Mouse (Mus musculus): ENCODE results near the gene Nfkbie. TPM values are rescaled to one million over a fixed set of nuclear protein-coding genes. Genes with fewer than 3 reads are reported as not detected.
A peak's percentile ranks its signal among the peaks of the same experiment; 100 is the strongest.

Gene Nfkbie
- polyA plus RNA-seq, 1 experiment from 2014 or later, result 8.3 TPM

DNA sequence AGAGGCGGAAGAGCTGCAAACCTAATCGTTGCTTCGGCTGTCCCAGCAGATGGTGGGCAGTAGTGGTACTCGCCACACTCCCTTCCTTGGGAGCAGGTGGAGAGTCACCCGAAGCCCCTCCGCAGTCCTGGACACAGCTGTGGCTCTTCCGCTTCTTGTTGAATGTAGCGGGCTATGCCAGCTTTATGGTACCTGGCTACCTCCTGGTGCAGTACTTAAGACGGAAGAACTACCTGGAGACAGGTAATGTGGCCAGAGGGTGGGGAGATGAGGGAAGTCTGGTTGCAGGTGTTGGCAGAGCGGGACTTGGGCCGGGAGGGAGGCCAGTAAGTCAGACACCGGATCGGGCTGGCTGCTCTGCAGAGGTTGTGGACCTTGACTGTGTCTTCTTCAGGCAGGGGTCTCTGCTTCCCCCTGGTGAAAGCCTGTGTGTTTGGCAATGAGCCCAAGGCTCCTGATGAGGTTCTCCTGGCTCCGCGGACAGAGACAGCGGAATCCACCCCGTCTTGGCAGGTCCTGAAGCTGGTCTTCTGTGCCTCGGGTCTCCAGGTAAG, 9.1 kb downstream of the Nfkbie start:
- Histone ChIP-seq H3K36me3 (peaks cover 36% of the 10 kb centered on the region), H3K9ac (peak overlapping the region; percentile 90), H3K27me3 (no peaks in the 10 kb centered on the region), H3K4me1 (peaks cover 13% of the 10 kb centered on the region), H3K27ac (peak overlapping the region; percentile 77), H3K4me2 (replicated peaks) (peak overlapping the region; percentile 96), H3K9me3 (no peaks in the 10 kb centered on the region), H3K4me3 (peak overlapping the region; percentile 87)
- no peak; the same call in 1 of the 2 replicates for ATAC-seq (ENCODE audit: insufficient number of reproducible peaks, insufficient read depth, low FRiP score, low TSS enrichment)
- 7% methylated on average over 18 of the region's 18 CpGs for WGBS

- H3K36me3 ChIP-seq, result peaks cover 41% of the 10 kb centered on the region
- no peaks in the 10 kb centered on the region for H3K27me3 ChIP-seq
- H3K27ac ChIP-seq, result peak overlapping the region; percentile 77; the same call in 1 of the 2 replicates
- no peaks in the 10 kb centered on the region for H3K9me3 ChIP-seq
- peak overlapping the region; percentile 90 for H3K9ac ChIP-seq
- peak overlapping the region; percentile 96 for H3K4me2 ChIP-seq (replicated peaks)
- ATAC-seq (ENCODE audit: insufficient number of reproducible peaks, insufficient read depth, low FRiP score, low TSS enrichment), result no peak
- peak overlapping the region; percentile 87 for H3K4me3 ChIP-seq
- H3K4me1 ChIP-seq, result peaks cover 13% of the 10 kb centered on the region
- 92% methylated on average over 11 of the region's 11 CpGs for WGBS
Measured at GRCm38 (mm10) chr17:45565103-45565502, 9.6 kb downstream of the Nfkbie start.

GRCm38 (mm10) chr17:45566031-45566359, 10.5 kb downstream of the Nfkbie start:
- 75% methylated on average over 1 of the region's 1 CpGs for WGBS
- Histone ChIP-seq H3K9ac (no peak overlapping the region), H3K36me3 (peaks cover 50% of the 10 kb centered on the region), H3K4me3 (no peak overlapping the region), H3K9me3 (no peaks in the 10 kb centered on the region), H3K27ac (peak overlapping the region; percentile 41; the same call in 1 of the 2 replicates), H3K27me3 (no peaks in the 10 kb centered on the region), H3K4me1 (peaks cover 18% of the 10 kb centered on the region), H3K4me2 (replicated peaks) (no peak overlapping the region)
- no peak for ATAC-seq (ENCODE audit: insufficient number of reproducible peaks, insufficient read depth, low FRiP score, low TSS enrichment)

DNA sequence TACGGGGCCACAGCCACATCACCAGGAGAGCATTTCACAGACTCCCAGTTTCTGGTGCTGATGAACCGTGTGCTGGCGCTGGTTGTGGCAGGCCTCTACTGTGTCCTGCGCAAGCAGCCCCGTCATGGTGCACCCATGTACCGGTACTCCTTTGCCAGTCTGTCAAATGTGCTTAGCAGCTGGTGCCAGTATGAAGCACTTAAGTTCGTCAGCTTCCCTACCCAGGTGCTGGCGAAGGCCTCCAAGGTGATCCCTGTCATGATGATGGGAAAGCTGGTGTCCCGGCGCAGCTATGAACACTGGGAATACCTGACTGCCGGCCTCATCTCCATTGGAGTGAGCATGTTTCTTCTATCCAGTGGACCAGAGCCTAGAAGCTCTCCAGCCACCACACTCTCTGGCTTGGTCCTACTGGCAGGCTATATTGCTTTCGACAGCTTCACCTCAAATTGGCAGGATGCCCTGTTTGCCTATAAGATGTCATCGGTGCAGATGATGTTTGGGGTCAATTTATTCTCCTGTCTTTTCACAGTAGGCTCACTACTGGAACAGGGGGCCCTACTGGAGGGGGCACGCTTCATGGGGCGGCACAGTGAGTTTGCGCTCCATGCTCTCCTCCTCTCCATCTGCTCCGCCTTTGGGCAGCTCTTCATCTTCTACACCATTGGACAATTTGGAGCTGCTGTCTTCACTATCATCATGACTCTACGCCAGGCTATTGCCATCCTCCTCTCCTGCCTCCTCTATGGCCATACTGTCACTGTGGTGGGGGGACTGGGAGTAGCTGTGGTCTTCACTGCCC, 11.1 kb downstream of the Nfkbie start:
- Histone ChIP-seq H3K4me2 (replicated peaks) (no peak overlapping the region), H3K27me3 (no peaks in the 10 kb centered on the region), H3K4me3 (no peak overlapping the region), H3K27ac (peak overlapping the region; percentile 46; the same call in 1 of the 2 replicates), H3K36me3 (peaks cover 55% of the 10 kb centered on the region), H3K9ac (no peak overlapping the region), H3K4me1 (peaks cover 24% of the 10 kb centered on the region), H3K9me3 (no peaks in the 10 kb centered on the region)
- ATAC-seq (ENCODE audit: insufficient number of reproducible peaks, insufficient read depth, low FRiP score, low TSS enrichment), result no peak
- 69% methylated on average over 18 of the region's 18 CpGs for WGBS

DNA sequence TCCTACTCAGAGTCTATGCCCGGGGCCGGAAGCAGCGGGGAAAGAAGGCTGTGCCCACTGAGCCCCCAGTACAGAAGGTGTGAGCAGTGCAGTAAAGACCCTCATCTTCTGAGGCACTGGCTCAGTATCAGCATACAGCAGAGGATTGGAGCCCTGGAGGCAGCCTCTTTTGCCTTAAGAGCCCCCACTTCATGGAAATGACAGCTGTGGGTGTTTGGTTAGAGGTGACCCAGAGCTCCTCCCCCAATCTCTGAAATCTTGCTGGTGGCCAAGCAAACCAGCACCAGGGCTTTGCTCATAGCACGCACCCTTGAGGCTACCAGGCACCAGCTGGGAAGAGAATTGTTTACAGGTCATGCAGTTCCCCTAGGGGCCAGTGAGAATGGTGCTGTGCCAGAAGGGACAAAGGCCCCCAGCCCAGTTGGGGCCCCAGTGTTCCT, 11.7 kb downstream of the Nfkbie start:
- ATAC-seq (ENCODE audit: insufficient number of reproducible peaks, insufficient read depth, low FRiP score, low TSS enrichment), result no peak
- WGBS, result 36% methylated on average over 4 of the region's 4 CpGs
- H3K9ac ChIP-seq, result no peak overlapping the region
- H3K27me3 ChIP-seq, result no peaks in the 10 kb centered on the region
- no peaks in the 10 kb centered on the region for H3K9me3 ChIP-seq
- H3K4me2 ChIP-seq (replicated peaks), result no peak overlapping the region
- 0 out of 2 replicates have a peak overlapping the region, but pooled peaks have one; percentile 46 for H3K27ac ChIP-seq
- H3K36me3 ChIP-seq, result peaks cover 58% of the 10 kb centered on the region
- H3K4me1 ChIP-seq, result peaks cover 28% of the 10 kb centered on the region
- H3K4me3 ChIP-seq, result no peak overlapping the region

GRCm38 (mm10) chr17:45568990-45569389, 13.5 kb downstream of the Nfkbie start:
- Histone ChIP-seq H3K36me3 (peaks cover 58% of the 10 kb centered on the region), H3K27me3 (no peaks in the 10 kb centered on the region), H3K4me1 (peaks cover 28% of the 10 kb centered on the region), H3K27ac (no peak overlapping the region), H3K9ac (no peak overlapping the region), H3K4me3 (no peak overlapping the region), H3K4me2 (replicated peaks) (no peak overlapping the region), H3K9me3 (no peaks in the 10 kb centered on the region)
- 88% methylated on average over 12 of the region's 12 CpGs for WGBS
- ATAC-seq (ENCODE audit: insufficient number of reproducible peaks, insufficient read depth, low FRiP score, low TSS enrichment), result no peak

DNA sequence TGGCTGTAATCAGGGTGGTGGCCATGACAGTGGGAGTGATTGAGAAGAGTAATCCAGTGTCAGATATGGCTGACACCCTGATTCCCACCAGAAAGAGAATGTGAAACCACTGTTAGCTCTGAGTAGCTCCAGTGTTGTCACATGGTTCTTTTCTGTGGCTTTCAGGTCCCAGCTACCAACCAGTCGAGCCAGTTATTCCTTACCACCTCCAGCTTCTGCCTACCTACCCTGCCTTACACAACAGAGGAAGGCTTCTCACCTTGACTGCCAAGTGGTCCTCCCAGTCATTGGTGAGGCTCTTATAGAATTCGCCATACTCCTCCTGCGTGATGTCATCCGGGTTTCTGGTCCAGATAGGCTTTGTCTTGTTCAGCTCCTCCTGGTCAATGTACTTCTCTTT, 14.5 kb downstream of the Nfkbie start:
- peak overlapping the region; percentile 15; the same call in 1 of the 2 replicates for H3K9ac ChIP-seq
- no peak overlapping the region for H3K4me2 ChIP-seq (replicated peaks)
- no peaks in the 10 kb centered on the region for H3K9me3 ChIP-seq
- no peak overlapping the region for H3K4me3 ChIP-seq
- 84% methylated on average over 4 of the region's 4 CpGs for WGBS
- no peak for ATAC-seq (ENCODE audit: insufficient number of reproducible peaks, insufficient read depth, low FRiP score, low TSS enrichment)
- H3K36me3 ChIP-seq, result peaks cover 58% of the 10 kb centered on the region
- no peaks in the 10 kb centered on the region for H3K27me3 ChIP-seq
- no peak overlapping the region; the same call in 1 of the 2 replicates for H3K27ac ChIP-seq
- H3K4me1 ChIP-seq, result peaks cover 28% of the 10 kb centered on the region

- Histone ChIP-seq H3K4me1 (peaks cover 20% of the 10 kb centered on the region), H3K9me3 (no peaks in the 10 kb centered on the region), H3K36me3 (peaks cover 44% of the 10 kb centered on the region), H3K4me3 (peak overlapping the region; percentile 98), H3K27ac (peak overlapping the region; percentile 97), H3K4me2 (replicated peaks) (peak overlapping the region; percentile 78), H3K9ac (peak overlapping the region; percentile 99), H3K27me3 (no peaks in the 10 kb centered on the region)
- ATAC-seq (ENCODE audit: insufficient number of reproducible peaks, insufficient read depth, low FRiP score, low TSS enrichment), result peak; percentile 54
- WGBS, result under 1% methylated on average over 56 of the region's 57 CpGs
Measured at GRCm38 (mm10) chr17:45572103-45573086, 16.9 kb downstream of the Nfkbie start.

GRCm38 (mm10) chr17:45573087-45573779, 17.7 kb downstream of the Nfkbie start, which contains the start of gene Hsp90ab1:
Gene Hsp90ab1 (minus strand): TSS chr17:45573271.
- ATAC-seq (ENCODE audit: insufficient number of reproducible peaks, insufficient read depth, low FRiP score, low TSS enrichment), result peak; percentile 86
- Histone ChIP-seq H3K27ac (peak within 1 kb of the TSS; percentile 97), H3K27me3 (no peaks in the 10 kb centered on the region), H3K4me3 (peak within 1 kb of the TSS; percentile 98), H3K36me3 (peaks cover 36% of the 10 kb centered on the region), H3K4me2 (replicated peaks) (peak within 1 kb of the TSS; percentile 78), H3K4me1 (peaks cover 20% of the 10 kb centered on the region), H3K9ac (peak within 1 kb of the TSS; percentile 99), H3K9me3 (no peaks in the 10 kb centered on the region)
- under 1% methylated on average over 41 of the region's 41 CpGs for WGBS

DNA sequence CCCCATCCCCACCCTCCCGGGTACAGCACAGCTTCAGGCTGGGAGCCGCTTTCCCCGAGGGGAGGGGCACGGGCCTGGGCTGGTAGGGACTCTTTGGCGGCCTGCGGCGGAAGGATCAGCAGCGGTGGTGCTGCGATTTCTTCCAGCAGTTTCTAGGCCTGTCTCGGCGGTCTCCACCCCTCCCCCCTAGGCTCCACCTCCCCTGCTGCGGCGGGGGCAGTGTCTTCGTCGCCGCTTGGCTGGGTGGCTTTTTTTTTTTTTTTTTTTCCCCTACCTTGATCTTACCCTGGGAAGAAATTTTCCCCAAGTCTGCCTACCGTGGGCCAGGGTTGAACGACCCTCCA, 18.2 kb downstream of the Nfkbie start:
- H3K4me2 ChIP-seq (replicated peaks), result peak overlapping the region; percentile 78
- H3K27ac ChIP-seq, result peak overlapping the region; percentile 97
- no peaks in the 10 kb centered on the region for H3K9me3 ChIP-seq
- under 1% methylated on average over 18 of the region's 18 CpGs for WGBS
- peak; percentile 62 for ATAC-seq (ENCODE audit: insufficient number of reproducible peaks, insufficient read depth, low FRiP score, low TSS enrichment)
- H3K4me3 ChIP-seq, result peak overlapping the region; percentile 98
- H3K9ac ChIP-seq, result peak overlapping the region; percentile 99
- H3K27me3 ChIP-seq, result no peaks in the 10 kb centered on the region
- peaks cover 20% of the 10 kb centered on the region for H3K4me1 ChIP-seq
- peaks cover 30% of the 10 kb centered on the region for H3K36me3 ChIP-seq

Data from embryonic facial prominence, embryonic 12.5 days (tissue).